In the genomic region with DNA sequence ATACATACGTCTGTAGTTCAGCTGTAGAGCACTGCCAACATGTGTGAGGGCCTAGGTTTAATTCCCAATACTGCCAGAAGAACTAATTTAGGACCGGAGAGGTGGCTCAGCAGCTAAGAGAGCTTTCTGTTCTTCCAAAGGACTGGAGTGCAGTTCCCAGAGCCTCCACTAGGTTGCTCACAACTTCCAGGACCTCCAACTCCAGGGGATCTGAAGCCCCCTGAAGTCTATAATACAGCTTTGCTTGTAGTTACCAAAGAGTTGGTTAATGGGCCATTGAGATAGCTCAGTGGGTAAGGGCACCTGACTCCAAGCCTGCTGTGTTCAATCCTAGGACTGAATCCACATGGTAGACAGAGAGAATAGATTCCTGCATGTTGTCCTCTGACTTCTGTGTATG, we compare ENCODE assay signal across 9 mouse cellular contexts. TPM values are rescaled to one million over a fixed set of nuclear protein-coding genes. Genes with fewer than 3 reads are reported as not detected.
DNase-seq lines count a peak whose midpoint lies in the region; ATAC-seq and TF ChIP-seq lines count a peak whose summit lies in the region.
"Had no signal": no experiment of that assay in that cellular context is flagged by ENCODE, and none has a peak within 500 bp of the region (broad histone marks: within the 10 kb centered on the region; RNA-seq: fewer than 3 reads in every experiment).

No protein-coding gene starts in this region.

- TF ChIP-seq CTCF in gastrocnemius, adult 2 months (IDR thresholded peaks at IDR 0.05): peak; percentile 48
- peak; percentile 55 for TF ChIP-seq CTCF in lung, postnatal 0 days (IDR thresholded peaks at IDR 0.05)
- no peak for TF ChIP-seq CTCF in lung, adult 2 months (IDR thresholded peaks at IDR 0.05; ENCODE audit: insufficient read depth, low read length)
- 0 out of 2 replicates have a peak, but pooled peaks have one; percentile 25 for TF ChIP-seq CTCF in bone marrow macrophage, adult 2 months (IDR thresholded peaks at IDR 0.05; ENCODE audit: low read depth, low read length)

- WGBS in lung, postnatal 0 days: 68% methylated on average over 2 of the region's 2 CpGs
- 82% methylated on average over 2 of the region's 2 CpGs for WGBS in lung, adult 2 months

- DNase-seq in gastrocnemius, adult 2 months: no peak
- DNase-seq in gastrocnemius, postnatal 36 days: no peak
- DNase-seq in lung, postnatal 0 days (ENCODE audit: low spot score): no peak
- no peak for DNase-seq in lung, adult 2 months
- peak; percentile 50 for DNase-seq in retina, postnatal 1 day
- DNase-seq in gastrocnemius, postnatal 4 days (ENCODE audit: low spot score in 2 of 2): no peak
- no peak for DNase-seq in urinary bladder, adult 18-20 months (ENCODE audit: low spot score in 2 of 2)

- H3K4me2 ChIP-seq in lung, postnatal 0 days (replicated peaks; ENCODE audit: low read depth, low read length): no peak overlapping the region
- H3K4me2 ChIP-seq: limb, embryonic 13.5 days had no signal

- no peak overlapping the region for H3K27ac ChIP-seq in gastrocnemius, adult 2 months
- H3K27ac ChIP-seq in lung, postnatal 0 days (ENCODE audit: low read length): no peak overlapping the region
- no peak overlapping the region for H3K27ac ChIP-seq in bone marrow macrophage, adult 2 months (ENCODE audit: insufficient read depth, low read depth, low read length)
- H3K27ac ChIP-seq: limb, embryonic 13.5 days had no signal

- no peaks in the 10 kb centered on the region for H3K36me3 ChIP-seq in lung, postnatal 0 days (ENCODE audit: insufficient read depth, low read length)
- H3K36me3 ChIP-seq: limb, embryonic 13.5 days had no signal

- no peaks in the 10 kb centered on the region for H3K9me3 ChIP-seq in lung, postnatal 0 days (ENCODE audit: low read length)
- H3K9me3 ChIP-seq: limb, embryonic 13.5 days had no signal

- ATAC-seq in lung, postnatal 0 days: no peak

- intact Hi-C loops in gastrocnemius, adult 2 months (cut with DNase I): no loop called here
- intact Hi-C loops in gastrocnemius, postnatal 36 days (cut with DNase I): no loop called here

- peaks cover 9% of the 10 kb centered on the region; the same call in 1 of the 2 replicates for H3K4me1 ChIP-seq in lung, postnatal 0 days (ENCODE audit: insufficient read depth, low read depth, low read length)
- peaks cover 10% of the 10 kb centered on the region for H3K4me1 ChIP-seq in lung, adult 2 months (ENCODE audit: control insufficient read depth, insufficient read depth, low read length)
- peaks cover 47% of the 10 kb centered on the region for H3K4me1 ChIP-seq in bone marrow macrophage, adult 2 months (ENCODE audit: control insufficient read depth, insufficient read depth, low read length)

- H3K9ac ChIP-seq in lung, postnatal 0 days (replicated peaks; ENCODE audit: low read depth): no peak overlapping the region
- H3K9ac ChIP-seq: limb, embryonic 13.5 days had no signal

- no peak overlapping the region for H3K4me3 ChIP-seq in gastrocnemius, adult 2 months
- no peak overlapping the region for H3K4me3 ChIP-seq in lung, postnatal 0 days (ENCODE audit: low read depth, low read length)
- no peak overlapping the region for H3K4me3 ChIP-seq in lung, adult 2 months (replicated peaks; ENCODE audit: extremely low read depth, low read depth, low read length)
- no peak overlapping the region for H3K4me3 ChIP-seq in bone marrow macrophage, adult 2 months (ENCODE audit: insufficient read depth, low read length)
- H3K4me3 ChIP-seq: limb, embryonic 13.5 days had no signal

- TF ChIP-seq POLR2A in lung, adult 2 months (IDR thresholded peaks at IDR 0.05; ENCODE audit: borderline replicate concordance, extremely low read depth, low read depth, low read length): no peak
- TF ChIP-seq POLR2A in bone marrow macrophage, adult 2 months (IDR thresholded peaks at IDR 0.05; ENCODE audit: borderline replicate concordance, low read depth, low read length): no peak

- no peaks in the 10 kb centered on the region for H3K27me3 ChIP-seq in lung, postnatal 0 days (replicated peaks; ENCODE audit: insufficient read depth, low read length)
- H3K27me3 ChIP-seq: limb, embryonic 13.5 days had no signal

- no peak for TF ChIP-seq EP300 in lung, postnatal 0 days (IDR thresholded peaks at IDR 0.05)

RNA-seq across cellular contexts. Expression of a gene that starts 39.1 kb away (rescaled TPM):
- 1 to 10 TPM; 4.4 to 8.6 TPM for total RNA-seq in gastrocnemius, adult 2 months (2021)
- 1 to 10 TPM; 5.3 to 5.4 TPM for total RNA-seq in gastrocnemius, postnatal 36 days (2021)
- polyA plus RNA-seq in lung, postnatal 0 days (2015; fragmentation: Nextera tagmentation; extraction: Ambion mirVana): 205 and 234 TPM in 2 replicates
- polyA plus RNA-seq in lung, adult 2 months (2012; rRNA removed): 133 TPM in 2 replicates
- 40.6 and 46.7 TPM in 2 replicates for polyA plus RNA-seq in bone marrow macrophage, adult 2 months (2012; ENCODE audit: insufficient read depth, insufficient read length, missing spikeins)
- total RNA-seq in gastrocnemius, postnatal 4 days (2021): 10 to 100 TPM; 11.1 to 13.1 TPM

RNA-seq across cellular contexts. Expression of a gene that starts 40.6 kb away (rescaled TPM):
- total RNA-seq in gastrocnemius, adult 2 months (2021): 10 to 100 TPM; 45.4 to 50.9 TPM
- 10 to 100 TPM; 44.0 to 44.1 TPM for total RNA-seq in gastrocnemius, postnatal 36 days (2021)
- polyA plus RNA-seq in lung, postnatal 0 days (2015; fragmentation: Nextera tagmentation; extraction: Ambion mirVana): 106 and 117 TPM in 2 replicates
- polyA plus RNA-seq in lung, adult 2 months (2012; rRNA removed): 81.9 and 89.7 TPM in 2 replicates
- polyA plus RNA-seq in bone marrow macrophage, adult 2 months (2012; ENCODE audit: insufficient read depth, insufficient read length, missing spikeins): 52.7 and 69.3 TPM in 2 replicates
- total RNA-seq in gastrocnemius, postnatal 4 days (2021): 10 to 100 TPM; 52.6 to 56.9 TPM

RNA-seq across cellular contexts. Expression of a gene that starts 55.7 kb away (rescaled TPM):
- total RNA-seq in gastrocnemius, adult 2 months (2021): 10 to 100 TPM; 29.7 to 40.0 TPM
- total RNA-seq in gastrocnemius, postnatal 36 days (2021): 10 to 100 TPM; 34.7 to 38.6 TPM
- 292 and 298 TPM in 2 replicates for polyA plus RNA-seq in lung, postnatal 0 days (2015; fragmentation: Nextera tagmentation; extraction: Ambion mirVana)
- 258 and 298 TPM in 2 replicates for polyA plus RNA-seq in lung, adult 2 months (2012; rRNA removed)
- 481 and 519 TPM in 2 replicates for polyA plus RNA-seq in bone marrow macrophage, adult 2 months (2012; ENCODE audit: insufficient read depth, insufficient read length, missing spikeins)
- 100 to 1,000 TPM; 408 to 451 TPM for total RNA-seq in gastrocnemius, postnatal 4 days (2021)

RNA-seq across cellular contexts. Expression of a gene that starts 58.9 kb away (rescaled TPM):
- total RNA-seq in gastrocnemius, adult 2 months (2021): 1 to 10 TPM; 3.6 to 4.4 TPM
- total RNA-seq in gastrocnemius, postnatal 36 days (2021): 1 to 10 TPM; 2.9 to 3.5 TPM
- 2.8 and 3.1 TPM in 2 replicates for polyA plus RNA-seq in lung, postnatal 0 days (2015; fragmentation: Nextera tagmentation; extraction: Ambion mirVana)
- 6.8 and 8.2 TPM in 2 replicates for polyA plus RNA-seq in lung, adult 2 months (2012; rRNA removed)
- polyA plus RNA-seq in bone marrow macrophage, adult 2 months (2012; ENCODE audit: insufficient read depth, insufficient read length, missing spikeins): 16.1 and 17.7 TPM in 2 replicates
- 10 to 100 TPM; 22.9 to 25.2 TPM for total RNA-seq in gastrocnemius, postnatal 4 days (2021)

Comparison
In these comparisons a context has a peak if more than half of its experiments do, and no peak if none do; other contexts are left out.
1. RNA of a gene that starts 55.7 kb away (total RNA-seq): 408 to 451 TPM in gastrocnemius, postnatal 4 days; 29.7 to 40.0 TPM in gastrocnemius, adult 2 months and 34.7 to 38.6 TPM in gastrocnemius, postnatal 36 days; every median in the first group is over 4 times any median in the second.